Mouse (Mus musculus) heart, embryonic 13.5 days (tissue): ENCODE data around the gene Slc22a14. TPM values are rescaled to one million over a fixed set of nuclear protein-coding genes. Genes with fewer than 3 reads are reported as not detected.
A peak's percentile ranks its signal among the peaks of the same experiment; 100 is the strongest.

Source experiments
- ATAC-seq: fragments of 200-750 bp; cut with Nextera tagmentation; 2 replicates; pipeline ENCODE4 v1.8.0; 2017; ENCODE audit warnings: moderate TSS enrichment; ENCODE audit not compliant: insufficient number of reproducible peaks, low FRiP score, low TSS enrichment; ENCODE audit errors: extremely low read depth
- H3K27ac ChIP-seq: fragments of 300-500 bp; sonication (generic); replicated peaks from 2 replicates; pipeline ENCODE4 v1.5.1; 2015; ENCODE audit warnings: moderate library complexity, mild to moderate bottlenecking, inconsistent platforms
- H3K27me3 ChIP-seq: fragments of 300-500 bp; sonication (generic); replicated peaks from 2 replicates; pipeline ENCODE4 v1.6.1; 2015; ENCODE audit warnings: mild to moderate bottlenecking, inconsistent platforms
- H3K36me3 ChIP-seq: fragments of 300-500 bp; sonication (generic); 2 replicates; pipeline ENCODE4 v1.6.1; 2015; ENCODE audit warnings: mild to moderate bottlenecking, inconsistent platforms
- H3K4me1 ChIP-seq: fragments of 300-500 bp; sonication (generic); 2 replicates; pipeline ENCODE4 v1.6.1; 2015; ENCODE audit warnings: inconsistent platforms
- H3K4me2 ChIP-seq: fragments of 300-500 bp; sonication (generic); 2 replicates; pipeline ENCODE4 v1.6.1; 2015; ENCODE audit warnings: inconsistent platforms, mild to moderate bottlenecking, moderate library complexity
- H3K4me3 ChIP-seq: fragments of 300-500 bp; sonication (generic); 2 replicates; pipeline ENCODE4 v1.5.1; 2015; ENCODE audit warnings: moderate library complexity, mild to moderate bottlenecking, inconsistent platforms
- H3K9ac ChIP-seq: fragments of 300-500 bp; sonication (generic); 2 replicates; pipeline ENCODE4 v1.6.1; 2015; ENCODE audit warnings: inconsistent platforms, mild to moderate bottlenecking, moderate library complexity
- H3K9me3 ChIP-seq: fragments of 300-500 bp; sonication (generic); 2 replicates; pipeline ENCODE4 v1.6.1; 2016; ENCODE audit warnings: inconsistent platforms
- WGBS: fragments of 180-500 bp; shearing (Covaris S2); methylation state at CpG from one replicate; pipeline ENCODE4 v1.1.7; 2015; ENCODE audit warnings: mixed read lengths; 5-methylcytosine and 5-hydroxymethylcytosine counted together
- polyA plus RNA-seq: library from polyadenylated mRNA; unstranded; fragments of >200 nt; fragmentation: Nextera tagmentation; extraction: Ambion mirVana; gene quantifications from 2 replicates; pipeline ENCODE4 v1.2.1, GENCODE M21; 2015

Gene Slc22a14
- polyA plus RNA-seq, 1 experiment from 2014 or later, result not detected

DNA sequence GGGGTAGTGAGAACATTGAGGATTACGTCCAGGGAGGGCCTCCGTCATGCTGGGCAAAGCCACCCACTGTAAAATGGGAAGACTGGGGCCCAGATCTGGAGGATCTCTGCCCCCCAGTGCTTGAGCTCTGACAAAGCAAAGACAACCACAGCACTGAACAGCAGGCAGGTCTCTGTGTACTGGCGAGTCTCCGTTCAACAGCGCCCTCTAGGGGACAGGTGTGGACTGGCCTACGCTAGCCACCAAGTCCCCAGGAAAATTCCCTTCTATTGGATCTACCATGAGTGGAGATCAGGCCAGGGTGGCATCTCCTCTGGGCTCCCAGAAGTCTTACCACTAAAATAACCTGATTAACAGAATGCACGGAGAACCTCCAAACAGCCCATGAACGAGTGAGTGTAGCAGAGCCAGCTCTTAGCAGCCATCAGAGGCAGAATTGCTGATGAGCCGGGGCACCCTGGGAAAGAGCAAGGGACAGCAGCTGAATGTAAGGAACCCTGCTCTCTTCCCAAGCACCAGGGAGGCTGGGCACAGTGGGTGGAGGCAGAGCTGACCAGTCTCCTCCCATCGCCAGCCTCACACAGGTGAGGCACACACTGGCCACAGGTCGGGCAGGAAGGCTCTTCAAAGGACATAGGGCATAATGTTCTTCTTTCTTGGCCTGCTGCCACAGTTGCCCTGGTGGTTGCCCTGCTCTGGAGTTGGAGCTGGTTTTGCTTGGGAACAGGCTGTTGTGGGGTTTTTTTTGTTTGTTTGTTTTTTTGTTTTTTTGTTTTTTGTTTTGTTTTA, 173.0 kb downstream of the Slc22a14 start:
- no peak for ATAC-seq

DNA sequence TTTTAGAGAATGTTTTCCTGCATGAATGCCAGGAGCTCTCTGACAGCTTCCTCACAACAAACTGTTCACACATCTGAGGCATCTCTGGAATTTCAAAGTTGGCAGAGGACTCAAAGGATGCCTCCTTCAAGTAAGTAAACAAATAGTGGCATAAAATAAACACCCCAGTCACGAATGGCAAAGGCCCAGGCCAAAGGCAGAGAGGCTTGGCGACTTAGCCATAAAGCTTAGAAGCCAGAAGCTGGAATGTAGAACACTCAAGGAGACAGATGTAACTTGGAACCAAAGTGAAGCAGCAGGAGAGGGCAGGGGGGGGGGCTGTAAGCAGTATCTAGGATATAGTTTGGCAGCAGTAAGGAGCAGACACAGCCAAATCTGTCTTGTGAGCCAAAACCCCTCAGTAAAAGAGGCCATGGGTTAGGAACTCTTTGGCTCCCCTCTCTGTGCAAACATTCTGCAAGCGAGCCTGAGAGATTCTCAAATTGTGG, 184.1 kb downstream of the Slc22a14 start:
- Histone ChIP-seq H3K27me3 (peaks cover 7% of the 10 kb centered on the region; the same call in 1 of the 2 replicates), H3K4me1 (peaks cover 17% of the 10 kb centered on the region), H3K9ac (no peak overlapping the region), H3K27ac (no peak overlapping the region), H3K4me2 (no peak overlapping the region), H3K36me3 (no peaks in the 10 kb centered on the region), H3K9me3 (no peaks in the 10 kb centered on the region), H3K4me3 (no peak overlapping the region)
- no peak for ATAC-seq
- WGBS, result 29% methylated on average over 3 of the region's 3 CpGs

More for the DNA sequence above, 173.0 kb downstream of the Slc22a14 start:
- 35% methylated on average over 11 of the region's 11 CpGs for WGBS
- Histone ChIP-seq H3K27me3 (0 out of 2 replicates have a peak, but pooled peaks cover 5% of the 10 kb centered on the region), H3K36me3 (no peaks in the 10 kb centered on the region), H3K27ac (no peak overlapping the region), H3K9me3 (no peaks in the 10 kb centered on the region), H3K4me3 (no peak overlapping the region), H3K9ac (no peak overlapping the region), H3K4me2 (no peak overlapping the region), H3K4me1 (no peaks in the 10 kb centered on the region)

DNA sequence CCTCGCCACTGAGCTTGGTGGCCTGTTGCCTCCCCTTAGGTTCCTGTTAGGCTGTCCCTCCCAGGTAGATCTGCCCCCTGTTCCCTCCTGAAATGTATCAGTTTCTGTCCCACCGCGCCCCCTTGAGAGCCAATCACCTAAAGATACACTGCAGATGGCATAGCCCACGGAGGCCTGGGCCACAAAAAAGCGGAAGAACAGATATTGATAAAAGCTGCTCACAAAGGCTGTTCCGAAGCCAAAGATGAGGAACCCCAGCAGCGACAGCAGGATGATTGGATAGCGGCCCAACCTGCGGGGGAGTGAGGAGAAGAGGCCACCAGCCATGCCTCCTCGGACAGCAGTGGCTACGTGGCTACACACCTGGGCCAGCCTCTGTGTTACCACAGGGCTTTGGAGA, 186.1 kb downstream of the Slc22a14 start:
- Histone ChIP-seq H3K4me1 (peaks cover 17% of the 10 kb centered on the region), H3K36me3 (no peaks in the 10 kb centered on the region), H3K27ac (no peak overlapping the region), H3K4me2 (no peak overlapping the region), H3K9ac (no peak overlapping the region), H3K4me3 (no peak overlapping the region), H3K27me3 (peaks cover 7% of the 10 kb centered on the region; the same call in 1 of the 2 replicates), H3K9me3 (no peaks in the 10 kb centered on the region)
- WGBS, result 77% methylated on average over 11 of the region's 11 CpGs
- ATAC-seq, result no peak

DNA sequence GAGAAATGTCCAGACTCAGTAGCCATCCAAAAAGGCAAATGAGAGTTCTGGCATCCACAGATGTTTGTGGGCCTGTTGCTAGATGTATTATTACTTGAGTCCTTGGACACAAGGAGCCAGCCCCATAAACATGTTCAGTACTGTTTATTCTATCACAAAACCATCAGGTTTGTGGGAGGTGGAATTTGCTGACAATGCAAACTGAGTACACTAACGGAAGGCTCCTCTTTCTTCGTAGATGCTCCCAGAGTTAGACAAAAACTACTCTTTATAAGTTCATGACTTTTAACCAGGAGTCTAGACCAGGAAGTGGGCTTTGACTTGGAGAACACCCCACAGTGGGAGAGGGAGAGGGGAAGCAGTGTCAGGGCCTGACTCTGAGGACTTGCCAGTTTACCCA, 197.7 kb downstream of the Slc22a14 start:
- no peaks in the 10 kb centered on the region for H3K4me1 ChIP-seq
- 82% methylated on average over 2 of the region's 2 CpGs for WGBS

DNA sequence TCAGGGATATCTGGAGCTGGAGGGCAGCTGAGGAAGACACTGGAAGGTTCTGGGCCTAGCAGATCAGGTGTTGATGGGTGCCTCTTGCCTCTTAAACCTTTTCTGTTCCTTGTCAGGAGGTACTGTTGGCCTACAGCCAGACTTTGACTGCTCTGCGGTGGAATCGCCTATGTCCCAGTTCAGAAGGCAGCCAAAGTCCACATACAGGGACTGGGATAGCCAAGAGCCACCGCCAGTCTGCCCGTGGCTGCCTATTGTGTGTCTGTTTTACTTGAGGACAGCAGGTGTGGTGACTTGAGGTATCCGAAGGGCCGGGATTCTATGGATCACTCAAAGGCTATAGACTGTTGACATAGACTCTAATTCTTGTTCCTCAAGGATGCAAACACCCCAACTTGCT, 199.8 kb downstream of the Slc22a14 start:
- H3K27ac ChIP-seq, result no peak overlapping the region
- no peaks in the 10 kb centered on the region for H3K36me3 ChIP-seq
- ATAC-seq, result no peak
- no peaks in the 10 kb centered on the region for H3K9me3 ChIP-seq
- 79% methylated on average over 6 of the region's 6 CpGs for WGBS
- no peaks in the 10 kb centered on the region for H3K27me3 ChIP-seq
- H3K4me2 ChIP-seq, result no peak overlapping the region
- no peak overlapping the region for H3K4me3 ChIP-seq
- no peaks in the 10 kb centered on the region for H3K4me1 ChIP-seq
- H3K9ac ChIP-seq, result no peak overlapping the region

More for the DNA sequence above, 197.7 kb downstream of the Slc22a14 start:
- Histone ChIP-seq H3K27me3 (peaks cover 3% of the 10 kb centered on the region; the same call in 1 of the 2 replicates), H3K36me3 (no peaks in the 10 kb centered on the region), H3K4me3 (no peak overlapping the region), H3K9ac (no peak overlapping the region), H3K4me2 (no peak overlapping the region), H3K9me3 (no peaks in the 10 kb centered on the region), H3K27ac (no peak overlapping the region)
- no peak for ATAC-seq

DNA sequence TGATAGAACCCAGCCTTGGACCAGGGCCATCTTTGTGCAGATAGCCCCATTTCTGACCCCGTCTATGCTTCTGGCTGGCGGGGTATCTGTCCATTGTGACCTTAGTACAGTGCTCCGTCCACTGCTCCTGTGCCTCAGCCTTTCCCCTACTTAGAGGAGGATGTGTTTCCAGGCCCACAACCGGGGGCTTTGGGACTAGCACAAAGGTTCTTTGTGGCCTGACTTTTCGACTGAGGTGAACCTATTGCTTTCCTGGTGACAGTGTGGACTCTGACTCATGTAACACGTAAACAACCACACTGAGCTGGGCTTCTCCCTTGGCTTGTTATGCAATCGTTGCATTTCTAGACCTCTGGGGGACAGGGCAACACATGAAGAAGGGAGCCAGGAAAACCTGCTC, 200.6 kb downstream of the Slc22a14 start:
- WGBS, result 70% methylated on average over 7 of the region's 7 CpGs
- Histone ChIP-seq H3K4me2 (no peak overlapping the region), H3K9ac (no peak overlapping the region), H3K27ac (no peak overlapping the region), H3K4me3 (no peak overlapping the region), H3K4me1 (no peaks in the 10 kb centered on the region), H3K36me3 (no peaks in the 10 kb centered on the region), H3K9me3 (no peaks in the 10 kb centered on the region), H3K27me3 (peaks cover 4% of the 10 kb centered on the region; the same call in 1 of the 2 replicates)
- no peak for ATAC-seq

DNA sequence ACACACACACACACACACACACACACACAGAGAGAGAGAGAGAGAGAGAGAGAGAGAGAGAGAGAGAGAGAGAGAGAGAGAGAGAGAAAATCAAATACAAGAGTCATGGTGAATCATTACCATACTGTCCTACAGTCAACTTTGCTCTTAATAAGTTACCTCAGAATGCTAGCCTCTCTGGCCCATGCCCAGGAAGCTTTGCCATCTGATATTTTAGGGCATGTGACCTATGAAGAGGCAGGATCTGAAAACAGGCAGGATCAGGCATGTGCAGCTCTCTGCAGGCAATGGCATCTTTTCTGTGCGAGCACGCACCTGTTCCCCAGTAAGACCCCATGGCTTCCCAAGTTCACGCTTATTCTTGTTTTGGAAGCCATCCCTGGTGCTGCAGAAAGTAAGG, 204.7 kb downstream of the Slc22a14 start:
- Histone ChIP-seq H3K36me3 (no peaks in the 10 kb centered on the region), H3K27ac (no peak overlapping the region), H3K4me1 (no peaks in the 10 kb centered on the region), H3K9me3 (no peaks in the 10 kb centered on the region), H3K4me2 (no peak overlapping the region), H3K9ac (no peak overlapping the region), H3K27me3 (peaks cover 27% of the 10 kb centered on the region), H3K4me3 (no peak overlapping the region)
- WGBS, result 83% methylated on average over 3 of the region's 3 CpGs
- no peak for ATAC-seq

DNA sequence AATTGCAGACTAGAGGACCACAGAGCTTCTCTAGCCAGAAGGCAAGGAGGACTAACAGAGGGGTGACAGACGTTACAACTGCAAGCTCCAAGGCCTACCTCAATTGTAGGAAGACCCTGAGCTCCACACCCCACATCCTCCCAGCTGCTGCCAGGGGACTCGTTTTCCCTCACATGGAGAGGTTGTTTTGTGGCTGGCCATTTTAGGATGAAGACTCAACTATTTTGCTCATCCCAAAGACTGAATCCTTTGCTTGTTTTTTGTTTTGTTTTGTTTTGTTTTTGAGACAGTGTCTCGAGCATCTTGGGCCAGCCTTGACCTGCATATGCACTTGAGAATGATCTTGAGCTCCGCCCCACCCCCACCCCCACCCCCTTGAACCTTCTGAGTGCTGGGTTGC, 206.5 kb downstream of the Slc22a14 start, which contains the start of gene Gm47289:
Gene Gm47289, plus strand, starts transcription at position 301 of the 400 bp plus-strand sequence.
- H3K9ac ChIP-seq, result no peak within 1 kb of the TSS
- no peak for ATAC-seq
- no peak within 1 kb of the TSS for H3K4me3 ChIP-seq
- no peaks in the 10 kb centered on the region for H3K36me3 ChIP-seq
- 45% methylated on average over 4 of the region's 4 CpGs for WGBS
- H3K27me3 ChIP-seq, result peaks cover 46% of the 10 kb centered on the region
- no peaks in the 10 kb centered on the region for H3K9me3 ChIP-seq
- no peak within 1 kb of the TSS for H3K27ac ChIP-seq
- H3K4me1 ChIP-seq, result no peaks in the 10 kb centered on the region
- no peak within 1 kb of the TSS for H3K4me2 ChIP-seq

DNA sequence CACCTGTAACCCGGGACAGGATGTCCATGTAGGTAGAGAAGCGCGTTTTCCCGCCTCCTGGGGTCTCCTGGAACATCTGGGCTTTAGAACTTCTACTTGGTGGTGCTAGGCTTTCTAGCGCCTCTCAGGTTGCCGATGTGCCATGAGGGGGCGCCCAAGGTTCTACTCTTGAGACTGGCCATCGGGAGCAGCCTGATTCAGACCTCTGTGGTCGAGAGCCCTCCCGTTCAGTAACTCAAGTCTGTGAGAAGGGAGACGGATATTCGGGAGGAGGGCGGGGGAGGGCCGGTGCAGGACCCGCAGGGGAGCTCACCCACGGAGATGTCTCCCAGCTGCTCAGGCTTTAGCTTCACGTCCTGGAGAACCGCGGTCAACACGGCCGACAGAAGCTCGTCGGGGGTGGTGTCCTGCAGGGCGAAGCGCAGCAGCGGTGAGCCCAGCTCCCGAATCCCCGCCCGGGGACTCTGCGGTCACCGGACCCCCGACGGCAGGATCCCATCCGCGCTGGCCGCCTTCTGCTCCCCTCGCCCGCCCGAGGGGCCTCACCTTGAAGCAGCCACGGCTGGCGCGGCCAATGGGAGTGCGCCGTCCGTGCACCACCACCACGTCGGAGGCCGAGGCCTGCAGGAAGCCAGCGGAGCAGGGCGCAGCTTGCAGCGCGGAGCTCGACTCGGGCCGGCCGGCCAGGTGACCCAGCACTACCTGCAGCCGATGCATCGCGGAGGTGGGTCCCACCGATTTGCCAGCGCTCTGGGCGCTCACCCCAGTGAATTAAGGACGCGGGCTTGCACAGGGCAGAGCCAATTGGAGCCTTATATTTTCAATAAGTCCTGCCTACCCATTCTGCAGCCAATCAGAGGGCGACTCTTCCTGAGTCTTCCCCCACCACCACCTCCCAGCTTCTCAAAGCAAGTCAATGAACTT, 208.8 kb downstream of the Slc22a14 start, which contains the start of gene Acaa1b:
Gene Acaa1b, minus strand, starts transcription at position 816 of the 924 bp plus-strand sequence.
- H3K27ac ChIP-seq, result no peak within 1 kb of the TSS
- peaks cover 57% of the 10 kb centered on the region for H3K27me3 ChIP-seq
- H3K4me1 ChIP-seq, result no peaks in the 10 kb centered on the region
- peak within 1 kb of the TSS; percentile 60 for H3K4me3 ChIP-seq
- peak within 1 kb of the TSS; percentile 71 for H3K9ac ChIP-seq
- H3K9me3 ChIP-seq, result no peaks in the 10 kb centered on the region
- no peaks in the 10 kb centered on the region for H3K36me3 ChIP-seq
- ATAC-seq, result peak; percentile 42; the same call in 1 of the 2 replicates
- peak within 1 kb of the TSS; percentile 80 for H3K4me2 ChIP-seq
- 1% methylated on average over 65 of the region's 65 CpGs for WGBS

DNA sequence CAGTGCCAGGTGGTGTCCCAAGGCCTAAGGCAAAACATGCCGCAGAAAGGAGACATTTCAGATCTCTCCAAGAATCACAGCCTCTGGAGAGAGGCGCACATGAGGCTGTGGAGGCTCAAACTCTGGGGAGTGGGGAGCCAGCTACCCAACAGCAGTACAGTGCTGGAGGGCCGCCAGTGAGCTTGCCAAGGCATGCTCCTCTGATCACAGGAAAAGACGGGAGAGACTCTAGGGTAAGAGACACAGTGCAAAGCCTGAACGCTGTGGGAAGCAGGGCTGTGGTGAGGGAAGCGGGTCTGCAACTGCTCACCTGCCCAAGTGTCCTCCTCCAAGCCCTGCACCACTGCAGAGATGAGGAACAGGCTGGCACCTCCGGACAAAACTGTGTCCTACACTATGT, 209.5 kb downstream of the Slc22a14 start:
- no peak overlapping the region for H3K4me3 ChIP-seq
- 43% methylated on average over 7 of the region's 7 CpGs for WGBS
- no peak overlapping the region for H3K9ac ChIP-seq
- no peak overlapping the region for H3K27ac ChIP-seq
- peaks cover 57% of the 10 kb centered on the region for H3K27me3 ChIP-seq
- H3K4me1 ChIP-seq, result no peaks in the 10 kb centered on the region
- no peaks in the 10 kb centered on the region for H3K36me3 ChIP-seq
- peak overlapping the region; percentile 80; the same call in 1 of the 2 replicates for H3K4me2 ChIP-seq
- no peak for ATAC-seq
- no peaks in the 10 kb centered on the region for H3K9me3 ChIP-seq

DNA sequence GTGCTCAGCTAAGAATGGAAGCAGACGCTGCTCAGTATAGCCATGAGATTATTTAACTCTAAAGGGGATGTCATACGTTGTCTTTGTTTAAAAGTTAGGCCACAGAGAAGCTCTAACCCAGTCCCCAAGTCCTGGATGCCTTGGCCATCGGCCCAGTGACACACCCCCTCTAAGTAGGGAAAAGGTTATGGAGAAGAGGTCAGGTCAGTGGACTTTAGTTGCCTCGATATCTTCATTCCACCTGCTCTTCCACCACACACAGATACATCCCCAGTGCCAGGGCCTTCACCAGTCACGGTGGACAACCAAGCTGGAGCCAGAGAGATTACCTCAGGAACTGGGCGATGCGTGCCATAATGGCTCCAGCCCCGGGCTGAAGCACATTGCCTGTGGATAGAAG, 209.9 kb downstream of the Slc22a14 start:
- Histone ChIP-seq H3K4me1 (no peaks in the 10 kb centered on the region), H3K27me3 (peaks cover 57% of the 10 kb centered on the region), H3K4me3 (no peak overlapping the region), H3K36me3 (no peaks in the 10 kb centered on the region), H3K27ac (no peak overlapping the region), H3K9me3 (no peaks in the 10 kb centered on the region), H3K4me2 (no peak overlapping the region), H3K9ac (no peak overlapping the region)
- 70% methylated on average over 8 of the region's 8 CpGs for WGBS
- no peak for ATAC-seq
